Mouse (Mus musculus) midbrain, embryonic 14.5 days (tissue): ENCODE data around the gene S100pbp. TPM values are rescaled to one million over a fixed set of nuclear protein-coding genes. Genes with fewer than 3 reads are reported as not detected.
"Not testable (repeated sequence)": the region's sequence is repeated elsewhere in the genome, so short reads cannot be mapped to it uniquely, and the experiment has no call there.

ENCODE experiments used
- ATAC-seq: fragments of 200-750 bp; cut with Nextera tagmentation; 2 replicates; pipeline ENCODE4 v1.8.0; 2017; ENCODE audit warnings: moderate number of reproducible peaks, moderate library complexity; ENCODE audit not compliant: low FRiP score, low TSS enrichment
- DNase-seq: peaks from one replicate; pipeline ENCODE4 v3.0.0-alpha.2; 2015
- H3K27ac ChIP-seq: fragments of 300-500 bp; sonication (generic); replicated peaks from 2 replicates; pipeline ENCODE4 v1.5.1; 2014; ENCODE audit warnings: mild to moderate bottlenecking, low read depth, low read length, moderate library complexity
- H3K27me3 ChIP-seq: fragments of 300-500 bp; sonication (generic); 2 replicates; pipeline ENCODE4 v1.6.1; 2014; ENCODE audit warnings: low read length, control low read depth, mixed read lengths; ENCODE audit not compliant: control insufficient read depth, insufficient read depth
- H3K36me3 ChIP-seq: fragments of 300-500 bp; sonication (generic); 2 replicates; pipeline ENCODE4 v1.6.1; 2014; ENCODE audit warnings: low read length, control low read depth; ENCODE audit not compliant: control insufficient read depth, insufficient read depth
- H3K4me1 ChIP-seq: fragments of 300-500 bp; sonication (generic); 2 replicates; pipeline ENCODE4 v1.6.1; 2014; ENCODE audit warnings: mild to moderate bottlenecking, antibody characterized with exemption, low read length, control low read depth; ENCODE audit not compliant: control insufficient read depth, insufficient read depth
- H3K4me2 ChIP-seq: fragments of 300-500 bp; sonication (generic); 2 replicates; pipeline ENCODE4 v1.6.1; 2014; ENCODE audit warnings: mild to moderate bottlenecking, low read length, moderate library complexity
- H3K4me3 ChIP-seq: fragments of 300-500 bp; sonication (generic); replicated peaks from 2 replicates; pipeline ENCODE4 v1.5.1; 2014; ENCODE audit warnings: low read depth, low read length
- H3K9ac ChIP-seq: fragments of 300-500 bp; sonication (generic); replicated peaks from 2 replicates; pipeline ENCODE4 v1.6.1; 2014; ENCODE audit warnings: mild to moderate bottlenecking, low read length, moderate library complexity
- H3K9me3 ChIP-seq: fragments of 300-500 bp; sonication (generic); 2 replicates; pipeline ENCODE4 v1.6.1; 2016; ENCODE audit warnings: low read length, control low read depth, mixed read lengths; ENCODE audit not compliant: control insufficient read depth
- WGBS: fragments of 180-500 bp; shearing (Covaris S2); extraction: QIAGEN DNeasy Blood & Tissue Kit; methylation state at CpG from one replicate; pipeline ENCODE4 v1.1.7; 2014; 5-methylcytosine and 5-hydroxymethylcytosine counted together
- polyA plus RNA-seq: library from polyadenylated mRNA; unstranded; fragments of >200 nt; fragmentation: Nextera tagmentation; extraction: Ambion mirVana; gene quantifications from 2 replicates; pipeline ENCODE4 v1.2.1, GENCODE M21; 2014

The S100pbp gene
- polyA plus RNA-seq, 1 experiment from 2014 or later = 23.7 TPM

DNA sequence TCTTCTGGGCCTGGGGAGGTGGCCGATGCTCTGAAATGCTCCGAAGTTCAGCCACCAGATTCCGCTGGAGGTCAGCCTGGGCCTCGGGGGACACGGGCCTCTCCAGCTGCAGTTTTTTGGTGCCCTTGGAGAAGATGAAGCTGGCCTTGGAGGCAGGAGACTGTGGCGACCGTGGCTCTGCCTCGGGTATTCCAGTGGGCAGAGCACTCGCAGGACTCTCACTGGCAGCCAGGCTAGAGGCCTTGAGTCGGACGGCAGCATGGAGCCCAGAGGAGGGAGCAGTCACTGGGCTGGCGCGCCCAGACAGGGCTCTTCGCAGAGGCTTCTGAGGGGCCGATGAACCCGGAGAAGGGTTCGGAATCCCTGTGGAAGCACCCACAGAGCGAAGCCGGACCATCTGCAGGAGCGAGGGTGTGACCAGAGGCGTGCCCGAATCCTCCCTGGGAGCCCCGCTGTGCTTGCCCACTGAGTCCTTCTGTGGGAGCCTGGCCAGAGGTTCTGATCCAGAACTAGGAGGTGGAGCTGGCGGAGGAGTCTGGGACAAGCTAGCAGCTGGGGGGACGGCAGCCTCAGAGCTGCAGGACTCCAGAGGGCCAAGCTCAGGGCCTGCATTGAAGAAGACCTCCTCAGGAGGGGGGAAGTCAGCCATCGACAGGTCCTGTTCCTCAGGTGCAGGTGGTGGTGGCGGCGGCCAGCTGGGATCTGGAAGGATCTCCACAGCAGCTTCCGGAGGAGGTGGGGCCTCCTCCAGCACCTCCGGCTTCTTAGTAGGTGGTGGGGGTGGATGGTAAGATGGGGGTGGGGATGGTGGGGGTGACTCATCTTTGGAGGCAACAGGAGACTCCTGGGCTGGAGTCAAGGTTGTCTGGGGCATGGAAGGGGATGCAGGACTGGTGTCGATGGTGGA lies 32.7 kb upstream of the S100pbp start:
- WGBS = 72% methylated on average over 31 of the region's 31 CpGs
- ATAC-seq = no peak
- H3K36me3 ChIP-seq = peaks cover 74% of the 10 kb centered on the region

DNA sequence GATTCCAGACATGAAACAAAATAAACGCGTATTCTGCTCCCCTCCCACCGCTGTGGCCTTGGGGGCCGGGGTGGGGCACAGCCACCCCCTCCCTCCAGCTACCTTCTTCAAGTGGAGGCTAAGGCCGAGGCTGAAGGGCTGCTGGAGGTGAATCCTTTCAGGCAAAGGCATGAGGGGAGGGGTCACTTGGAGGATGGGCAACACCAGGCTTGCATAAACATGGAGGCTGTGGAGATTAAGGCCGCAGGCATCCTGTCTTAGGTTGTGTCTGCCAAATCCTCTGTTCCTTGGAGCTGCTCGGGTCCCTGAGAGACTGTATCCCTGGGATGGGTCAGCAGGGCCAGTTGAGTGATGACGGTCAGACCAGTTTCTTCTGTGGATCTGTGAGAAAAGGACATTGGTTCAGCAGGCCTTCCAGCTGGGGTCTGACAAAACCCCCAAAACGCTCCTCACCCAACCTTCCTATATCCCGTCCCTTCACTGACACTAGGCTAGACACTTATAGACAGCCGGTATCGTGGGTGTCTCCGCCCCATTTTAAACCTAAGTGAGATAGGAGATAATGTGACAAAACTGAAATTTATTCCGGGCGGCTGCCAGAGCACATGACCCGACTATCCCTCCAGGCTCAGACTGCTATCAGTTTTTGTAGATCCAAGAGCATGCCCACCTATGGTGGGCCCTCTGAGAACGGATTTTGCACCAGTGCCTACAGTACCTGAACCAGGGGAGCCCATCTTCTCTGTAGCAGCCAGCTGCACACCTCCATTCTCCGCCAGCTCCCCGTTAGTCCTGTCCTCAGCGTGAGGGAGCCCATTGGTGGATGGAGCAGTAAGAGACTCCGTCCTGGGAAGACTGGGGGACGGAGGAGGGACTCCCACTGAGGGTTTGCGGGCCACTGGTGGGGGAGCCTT lies 31.8 kb upstream of the S100pbp start:
- Histone ChIP-seq H3K27me3 (no peaks in the 10 kb centered on the region; the same call in 1 of the 2 replicates), H3K9ac (no peak overlapping the region), H3K4me2 (no peak overlapping the region), H3K4me1 (peaks cover 18% of the 10 kb centered on the region), H3K36me3 (peaks cover 83% of the 10 kb centered on the region), H3K9me3 (no peaks in the 10 kb centered on the region), H3K4me3 (no peak overlapping the region), H3K27ac (no peak overlapping the region)
- ATAC-seq = no peak
- WGBS = 77% methylated on average over 23 of the region's 23 CpGs
- no peak for DNase-seq

More for the DNA sequence above, 32.7 kb upstream of the S100pbp start:
- Histone ChIP-seq H3K27ac (no peak overlapping the region), H3K4me2 (no peak overlapping the region), H3K27me3 (no peaks in the 10 kb centered on the region; the same call in 1 of the 2 replicates), H3K4me3 (no peak overlapping the region), H3K4me1 (peaks cover 27% of the 10 kb centered on the region), H3K9me3 (no peaks in the 10 kb centered on the region), H3K9ac (no peak overlapping the region)
- no peak for DNase-seq

DNA sequence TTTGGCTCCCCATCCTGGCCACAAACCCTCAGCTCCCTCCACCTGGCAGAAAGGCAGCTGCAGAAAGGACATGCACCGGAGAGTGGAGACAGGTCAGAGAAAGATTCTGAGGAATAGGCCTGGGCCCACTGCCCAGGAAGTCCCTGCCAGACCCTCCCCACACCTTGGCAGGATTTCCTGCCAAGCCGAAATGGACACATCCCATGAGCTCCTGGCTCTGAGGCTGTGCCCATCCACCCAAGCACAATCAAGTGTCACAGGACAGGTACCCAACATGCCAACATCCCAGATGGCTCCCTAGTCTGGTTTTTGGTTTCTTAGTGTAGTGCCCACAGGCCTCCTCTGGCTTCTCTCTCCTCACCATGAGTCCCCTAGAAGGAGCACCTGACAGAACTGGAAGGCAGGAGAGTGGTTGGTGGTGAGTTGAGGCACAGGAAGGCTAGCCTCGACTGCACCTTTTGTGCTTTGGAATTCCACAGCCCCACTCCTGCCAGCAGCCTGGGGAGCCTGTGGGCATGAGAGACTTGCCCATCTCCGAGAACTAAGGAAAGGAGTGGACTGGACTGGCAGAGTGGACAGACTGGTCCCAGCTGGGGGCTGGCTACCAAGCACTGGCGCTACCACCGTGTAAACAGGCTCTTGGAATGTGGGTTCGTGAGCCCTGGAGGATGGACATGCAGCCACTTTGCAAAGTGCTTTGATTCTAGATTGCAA lies 31.0 kb upstream of the S100pbp start:
- WGBS = 82% methylated on average over 7 of the region's 7 CpGs
- Histone ChIP-seq H3K4me2 (no peak overlapping the region), H3K36me3 (peaks cover 87% of the 10 kb centered on the region), H3K9me3 (no peaks in the 10 kb centered on the region), H3K4me1 (peaks cover 10% of the 10 kb centered on the region), H3K4me3 (no peak overlapping the region), H3K27ac (no peak overlapping the region), H3K9ac (no peak overlapping the region), H3K27me3 (no peaks in the 10 kb centered on the region; the same call in 1 of the 2 replicates)
- ATAC-seq (no peak), DNase-seq (no peak)

- Histone ChIP-seq H3K27me3 (no peaks in the 10 kb centered on the region; the same call in 1 of the 2 replicates), H3K4me2 (no peak overlapping the region), H3K27ac (no peak overlapping the region), H3K36me3 (peaks cover 97% of the 10 kb centered on the region), H3K4me1 (peaks cover 8% of the 10 kb centered on the region), H3K9ac (no peak overlapping the region), H3K9me3 (no peaks in the 10 kb centered on the region), H3K4me3 (no peak overlapping the region)
- 87% methylated on average over 10 of the region's 10 CpGs for whole genome bisulfite sequencing
- ATAC-seq (no peak), DNase-seq (no peak)
These were observed 29.7 kb upstream of the S100pbp start for GRCm38 (mm10) chr4:129219198-129219597.

GRCm38 (mm10) chr4:129218569-129219175 lies 29.1 kb upstream of the S100pbp start:
- no peak overlapping the region for H3K4me3 ChIP-seq
- peaks cover 97% of the 10 kb centered on the region for H3K36me3 ChIP-seq
- no peak for ATAC-seq
- no peak overlapping the region for H3K27ac ChIP-seq
- H3K4me1 ChIP-seq = peaks cover 3% of the 10 kb centered on the region
- H3K4me2 ChIP-seq = no peak overlapping the region
- H3K9ac ChIP-seq = no peak overlapping the region
- no peak for DNase-seq
- 85% methylated on average over 7 of the region's 7 CpGs for WGBS
- H3K9me3 ChIP-seq = no peaks in the 10 kb centered on the region
- H3K27me3 ChIP-seq = no peaks in the 10 kb centered on the region

GRCm38 (mm10) chr4:129212486-129212885 lies 23.0 kb upstream of the S100pbp start:
- not testable (repeated sequence) for H3K4me3 ChIP-seq, H3K4me2 ChIP-seq, H3K4me1 ChIP-seq, ATAC-seq, H3K9ac ChIP-seq, H3K27ac ChIP-seq, H3K27me3 ChIP-seq, H3K9me3 ChIP-seq
- DNase-seq = peak; percentile 53
- H3K36me3 ChIP-seq = peaks cover 89% of the 10 kb centered on the region
- 81% methylated on average over 3 of the region's 3 CpGs for WGBS

DNA sequence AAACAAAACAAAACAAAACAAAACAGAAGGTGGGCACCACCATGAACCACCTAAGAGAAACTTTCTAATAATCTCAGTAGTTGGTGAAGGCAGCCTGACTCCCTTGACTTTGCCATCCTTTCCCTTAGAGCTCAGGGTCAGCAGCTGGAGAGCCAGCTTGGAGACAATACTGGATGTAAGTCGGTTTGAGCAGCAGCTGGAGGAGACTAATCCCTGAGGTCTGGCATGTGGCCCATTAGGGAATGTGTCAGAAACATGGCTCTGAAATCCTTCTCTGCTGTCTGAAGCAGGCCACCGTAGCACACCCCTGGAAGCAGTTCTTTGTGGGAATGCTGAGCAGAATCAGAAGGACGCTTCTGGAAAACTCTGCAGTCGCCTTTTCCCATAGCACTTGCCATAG lies 21.9 kb upstream of the S100pbp start:
- DNase-seq (no peak), ATAC-seq (no peak)
- Histone ChIP-seq H3K4me1 (no peaks in the 10 kb centered on the region), H3K9ac (no peak overlapping the region), H3K36me3 (peaks cover 89% of the 10 kb centered on the region), H3K27me3 (no peaks in the 10 kb centered on the region), H3K4me3 (no peak overlapping the region), H3K9me3 (no peaks in the 10 kb centered on the region), H3K4me2 (no peak overlapping the region), H3K27ac (no peak overlapping the region)
- WGBS = 82% methylated on average over 4 of the region's 4 CpGs

GRCm38 (mm10) chr4:129209504-129209903 lies 20.0 kb upstream of the S100pbp start:
- H3K27ac ChIP-seq = no peak overlapping the region
- peaks cover 88% of the 10 kb centered on the region for H3K36me3 ChIP-seq
- H3K9ac ChIP-seq = no peak overlapping the region
- ATAC-seq = no peak
- H3K4me2 ChIP-seq = no peak overlapping the region
- peak; percentile 76 for DNase-seq
- H3K4me1 ChIP-seq = no peaks in the 10 kb centered on the region
- WGBS = 59% methylated on average over 7 of the region's 7 CpGs
- H3K27me3 ChIP-seq = no peaks in the 10 kb centered on the region
- H3K4me3 ChIP-seq = no peak overlapping the region
- H3K9me3 ChIP-seq = no peaks in the 10 kb centered on the region
